Mouse (Mus musculus) liver, embryonic 13.5 days (tissue): Measurements from ENCODE around the gene Il16. TPM values are rescaled to one million over a fixed set of nuclear protein-coding genes. Genes with fewer than 3 reads are reported as not detected.

Experiments used
- ATAC-seq: fragments of 200-750 bp; cut with Nextera tagmentation; 2 replicates; pipeline ENCODE4 v1.8.0; 2017; ENCODE audit warnings: low read depth, mild to moderate bottlenecking, moderate number of reproducible peaks, moderate library complexity
- DNase-seq: peaks from one replicate; pipeline ENCODE4 v3.0.0; 2022
- H3K27ac ChIP-seq: fragments of 300-500 bp; sonication (generic); 2 replicates; pipeline ENCODE4 v1.5.1; 2015; ENCODE audit warnings: moderate library complexity, mild to moderate bottlenecking, inconsistent platforms
- H3K27me3 ChIP-seq: fragments of 300-500 bp; sonication (generic); 2 replicates; pipeline ENCODE4 v1.6.1; 2015; ENCODE audit warnings: mild to moderate bottlenecking, inconsistent platforms
- H3K36me3 ChIP-seq: fragments of 300-500 bp; sonication (generic); 2 replicates; pipeline ENCODE4 v1.6.1; 2015; ENCODE audit warnings: mild to moderate bottlenecking, inconsistent platforms
- H3K4me1 ChIP-seq: fragments of 300-500 bp; sonication (generic); replicated peaks from 2 replicates; pipeline ENCODE4 v1.6.1; 2015; ENCODE audit warnings: inconsistent platforms
- H3K4me2 ChIP-seq: fragments of 300-500 bp; sonication (generic); 2 replicates; pipeline ENCODE4 v1.6.1; 2015; ENCODE audit warnings: inconsistent platforms, mild to moderate bottlenecking, moderate library complexity
- H3K4me3 ChIP-seq: fragments of 300-500 bp; sonication (generic); replicated peaks from 2 replicates; pipeline ENCODE4 v1.5.1; 2015; ENCODE audit warnings: mild to moderate bottlenecking, inconsistent platforms
- H3K9ac ChIP-seq: fragments of 300-500 bp; sonication (generic); 2 replicates; pipeline ENCODE4 v1.6.1; 2015; ENCODE audit warnings: mild to moderate bottlenecking, inconsistent platforms
- H3K9me3 ChIP-seq: fragments of 300-500 bp; sonication (generic); replicated peaks from 2 replicates; pipeline ENCODE4 v1.6.1; 2016; ENCODE audit warnings: inconsistent platforms
- WGBS: fragments of 180-500 bp; shearing (Covaris S2); methylation state at CpG from one replicate; pipeline ENCODE4 v1.1.7; 2015; ENCODE audit not compliant: insufficient replicate concordance; 5-methylcytosine and 5-hydroxymethylcytosine counted together
- polyA plus RNA-seq: library from polyadenylated mRNA; unstranded; fragments of >200 nt; fragmentation: Nextera tagmentation; extraction: Ambion mirVana; gene quantifications from 2 replicates; pipeline ENCODE4 v1.2.1, GENCODE M21; 2015

Il16 gene
- polyA plus RNA-seq, 1 experiment from 2014 or later, result 3.7 TPM

DNA sequence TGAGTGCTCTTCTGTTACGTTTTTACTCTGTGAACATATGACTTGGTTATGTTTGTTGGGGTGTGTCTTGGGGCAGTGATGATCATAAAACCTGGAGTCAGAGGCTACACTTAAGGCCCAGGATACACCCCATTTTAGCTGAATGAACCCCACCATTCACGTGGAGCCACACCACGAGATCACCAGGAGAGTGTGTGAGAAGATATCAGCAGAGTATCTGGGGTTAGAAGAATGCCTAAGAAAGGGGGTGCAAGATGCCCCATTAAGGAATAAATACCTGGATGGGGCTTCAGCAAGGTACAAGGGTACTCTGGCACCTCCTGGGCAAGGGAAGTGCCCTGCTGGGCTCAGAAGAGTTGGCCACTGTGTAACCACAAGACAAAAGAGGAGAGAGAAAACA is 11.3 kb downstream of the Il16 start:
- no peak overlapping the region for H3K4me3 ChIP-seq
- no peaks in the 10 kb centered on the region for H3K36me3 ChIP-seq
- no peak for DNase-seq
- no peak overlapping the region for H3K27ac ChIP-seq
- H3K9ac ChIP-seq, result no peak overlapping the region
- H3K4me2 ChIP-seq, result no peak overlapping the region
- 64% methylated on average over 3 of the region's 3 CpGs for WGBS
- H3K9me3 ChIP-seq, result no peaks in the 10 kb centered on the region
- no peaks in the 10 kb centered on the region for H3K4me1 ChIP-seq
- H3K27me3 ChIP-seq, result no peaks in the 10 kb centered on the region
- no peak for ATAC-seq

DNA sequence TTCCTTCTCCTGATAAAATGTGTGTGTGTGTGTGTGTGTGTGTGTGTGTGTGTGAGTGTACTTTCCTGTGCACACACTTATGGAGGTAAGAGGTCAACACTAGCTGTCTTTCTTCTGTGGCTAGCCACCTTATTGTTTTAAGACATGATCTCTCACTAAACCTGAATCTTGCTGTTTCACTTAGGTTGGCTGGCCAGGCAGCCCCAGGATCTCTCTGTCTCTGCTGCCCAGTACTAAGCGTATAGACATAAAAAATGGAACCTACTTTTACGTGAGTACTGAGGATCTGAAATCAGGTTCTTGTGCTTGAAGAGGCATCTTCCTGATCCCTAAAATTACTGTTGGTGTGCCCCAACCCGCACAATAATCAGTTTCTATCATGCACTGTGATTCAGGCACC is 12.7 kb downstream of the Il16 start:
- Histone ChIP-seq H3K27ac (no peak overlapping the region), H3K27me3 (no peaks in the 10 kb centered on the region), H3K9me3 (no peaks in the 10 kb centered on the region), H3K4me3 (no peak overlapping the region), H3K4me1 (no peaks in the 10 kb centered on the region), H3K4me2 (no peak overlapping the region), H3K36me3 (no peaks in the 10 kb centered on the region), H3K9ac (no peak overlapping the region)
- no peak for ATAC-seq
- DNase-seq, result no peak
- WGBS, result 66% methylated on average over 3 of the region's 3 CpGs

DNA sequence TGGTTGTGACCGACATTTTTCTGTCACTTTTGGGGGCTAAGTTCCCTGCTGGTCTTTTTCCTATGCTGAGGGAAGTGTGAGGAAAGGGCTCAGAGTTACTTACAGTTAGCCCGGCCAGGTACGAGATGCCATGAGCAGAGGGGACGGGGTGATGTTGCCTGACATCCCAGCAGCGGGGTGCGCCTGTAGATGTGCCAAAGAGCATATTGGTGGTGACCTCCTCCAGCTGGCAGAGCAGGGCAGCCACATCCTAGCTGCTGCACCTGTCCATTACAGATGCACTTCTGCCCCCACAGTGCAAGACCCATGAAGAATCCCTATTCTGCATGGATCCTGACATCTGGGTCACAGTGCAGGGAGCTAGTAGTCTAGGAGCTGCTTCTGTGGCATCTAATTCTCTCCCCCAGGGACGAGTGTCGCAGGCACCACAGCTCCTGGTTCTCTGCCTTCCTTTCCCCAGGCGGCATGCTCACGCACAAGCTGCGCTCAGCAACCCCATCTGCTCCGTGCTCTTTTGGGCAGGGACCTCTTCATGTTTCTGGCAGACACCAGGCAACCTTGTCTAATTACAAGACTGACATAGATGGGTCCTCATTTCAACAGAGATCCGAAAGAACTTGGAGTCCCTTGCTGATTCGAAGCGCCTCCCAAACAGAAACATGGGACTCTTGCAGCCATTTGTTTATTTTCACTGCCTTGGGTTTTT is 13.4 kb downstream of the Il16 start:
- no peak overlapping the region for H3K27ac ChIP-seq
- H3K36me3 ChIP-seq, result no peaks in the 10 kb centered on the region
- no peak overlapping the region for H3K9ac ChIP-seq
- no peak overlapping the region for H3K4me2 ChIP-seq
- WGBS, result 74% methylated on average over 15 of the region's 15 CpGs
- no peak overlapping the region for H3K4me3 ChIP-seq
- DNase-seq, result no peak
- no peak for ATAC-seq
- H3K9me3 ChIP-seq, result no peaks in the 10 kb centered on the region
- H3K4me1 ChIP-seq, result no peaks in the 10 kb centered on the region
- H3K27me3 ChIP-seq, result no peaks in the 10 kb centered on the region

DNA sequence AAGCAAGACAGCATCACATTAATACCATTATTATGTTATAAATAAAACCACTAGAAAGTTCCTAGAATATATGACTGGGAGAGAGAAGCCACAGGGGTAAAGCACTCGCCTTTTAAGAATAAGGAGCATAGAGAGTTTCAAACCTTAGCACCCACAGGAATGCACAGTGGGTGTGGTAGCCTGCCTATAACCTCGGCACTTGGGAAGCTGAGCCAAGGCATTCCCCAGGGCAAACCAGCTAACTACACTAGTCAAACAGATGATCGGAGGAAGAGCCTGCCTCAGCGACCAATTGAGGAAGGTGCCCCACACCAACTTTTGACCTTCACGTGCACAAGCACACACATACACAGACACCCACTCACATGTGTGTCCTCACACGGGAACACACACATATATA is 14.2 kb downstream of the Il16 start:
- Histone ChIP-seq H3K27me3 (no peaks in the 10 kb centered on the region), H3K27ac (no peak overlapping the region), H3K9me3 (no peaks in the 10 kb centered on the region), H3K4me2 (no peak overlapping the region), H3K4me1 (no peaks in the 10 kb centered on the region), H3K4me3 (no peak overlapping the region), H3K9ac (no peak overlapping the region), H3K36me3 (no peaks in the 10 kb centered on the region)
- 47% methylated on average over 6 of the region's 6 CpGs for WGBS
- DNase-seq (no peak), ATAC-seq (no peak)

DNA sequence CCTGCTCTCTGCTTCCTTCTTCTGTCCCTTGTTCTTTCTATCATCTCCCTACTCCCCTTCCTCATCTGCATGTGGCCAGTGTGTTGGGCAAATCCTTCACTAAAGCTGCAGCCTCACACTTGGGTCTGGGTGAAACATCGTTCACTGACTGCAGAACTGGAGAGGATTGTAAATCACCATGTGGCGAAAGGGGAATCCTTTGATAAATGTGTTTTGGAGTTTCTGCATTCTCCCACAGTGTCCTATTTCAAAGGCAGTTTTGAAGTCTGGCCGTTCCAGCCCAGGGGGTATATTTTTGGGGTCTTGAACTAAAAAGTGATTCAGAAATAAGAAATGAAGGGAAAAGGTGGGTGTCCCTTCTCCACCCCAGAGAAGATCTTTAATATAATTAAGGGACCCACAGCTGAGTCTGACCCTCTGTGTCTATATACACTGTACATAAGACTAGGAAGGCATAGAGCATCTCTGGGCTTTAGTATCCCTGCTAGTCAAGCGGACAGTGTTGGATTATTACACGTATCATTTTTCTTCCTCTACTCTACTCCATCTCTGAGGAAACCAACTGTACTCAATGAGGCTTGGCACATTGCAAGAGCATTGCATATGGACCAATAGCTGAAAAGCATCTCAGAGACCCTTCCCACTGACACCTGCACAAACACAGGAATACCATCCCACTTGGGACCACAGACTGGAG is 18.4 kb downstream of the Il16 start:
- WGBS, result 56% methylated on average over 5 of the region's 5 CpGs

DNA sequence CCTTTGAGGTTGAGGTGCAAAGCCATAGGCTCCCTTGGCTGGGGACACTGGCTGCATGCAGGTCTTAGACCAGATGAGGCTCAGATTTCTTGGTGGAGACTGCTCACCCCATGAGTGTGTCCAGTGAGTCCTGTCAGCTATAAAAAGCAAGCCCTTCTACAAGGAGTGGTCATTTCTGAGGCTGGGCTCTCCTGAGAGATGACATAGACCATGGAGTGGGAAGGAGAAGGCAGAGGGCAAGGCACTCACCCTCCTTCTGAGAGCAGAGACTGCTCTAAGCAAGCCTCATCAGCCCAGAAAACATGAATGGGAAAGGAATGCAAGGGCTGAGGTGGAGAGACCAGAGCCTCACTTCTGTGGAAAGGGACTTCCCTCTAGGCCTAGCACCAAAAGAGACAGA is 19.7 kb downstream of the Il16 start:
- ATAC-seq, result no peak
- no peak overlapping the region for H3K4me2 ChIP-seq
- no peaks in the 10 kb centered on the region for H3K9me3 ChIP-seq
- DNase-seq, result no peak
- H3K4me1 ChIP-seq, result no peaks in the 10 kb centered on the region
- H3K27me3 ChIP-seq, result no peaks in the 10 kb centered on the region
- H3K4me3 ChIP-seq, result no peak overlapping the region
- no peak overlapping the region for H3K27ac ChIP-seq
- H3K9ac ChIP-seq, result no peak overlapping the region
- H3K36me3 ChIP-seq, result no peaks in the 10 kb centered on the region

More for the DNA sequence above, 18.4 kb downstream of the Il16 start:
- Histone ChIP-seq H3K4me3 (no peak overlapping the region), H3K4me2 (no peak overlapping the region), H3K27me3 (no peaks in the 10 kb centered on the region), H3K9me3 (no peaks in the 10 kb centered on the region), H3K36me3 (no peaks in the 10 kb centered on the region), H3K4me1 (no peaks in the 10 kb centered on the region), H3K27ac (no peak overlapping the region), H3K9ac (no peak overlapping the region)
- ATAC-seq, result no peak
- no peak for DNase-seq

DNA sequence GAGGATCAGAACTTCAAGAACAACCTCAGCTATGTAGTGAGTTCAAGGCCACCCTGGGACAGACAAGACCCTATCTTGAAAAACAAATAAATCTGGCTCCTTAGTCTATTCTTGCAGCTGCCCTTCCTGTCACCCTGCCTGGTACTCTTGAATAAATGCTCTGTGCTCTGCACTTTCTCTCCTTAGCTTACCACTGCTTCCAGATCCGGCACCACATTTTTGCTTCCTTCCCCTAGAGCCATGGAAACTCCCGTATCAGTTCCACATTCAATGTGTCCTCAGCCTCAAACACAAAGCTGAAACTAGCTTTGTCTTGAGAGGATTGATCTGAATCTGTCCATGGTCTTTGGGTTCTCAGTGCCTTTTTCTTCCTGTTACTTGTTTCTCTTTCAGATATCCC is 21.0 kb downstream of the Il16 start:
- Histone ChIP-seq H3K9ac (no peak overlapping the region), H3K27ac (no peak overlapping the region), H3K4me2 (no peak overlapping the region), H3K4me3 (no peak overlapping the region), H3K4me1 (no peaks in the 10 kb centered on the region), H3K9me3 (no peaks in the 10 kb centered on the region), H3K36me3 (no peaks in the 10 kb centered on the region), H3K27me3 (no peaks in the 10 kb centered on the region)
- 40% methylated on average over 2 of the region's 2 CpGs for WGBS
- DNase-seq, result no peak
- ATAC-seq, result no peak

DNA sequence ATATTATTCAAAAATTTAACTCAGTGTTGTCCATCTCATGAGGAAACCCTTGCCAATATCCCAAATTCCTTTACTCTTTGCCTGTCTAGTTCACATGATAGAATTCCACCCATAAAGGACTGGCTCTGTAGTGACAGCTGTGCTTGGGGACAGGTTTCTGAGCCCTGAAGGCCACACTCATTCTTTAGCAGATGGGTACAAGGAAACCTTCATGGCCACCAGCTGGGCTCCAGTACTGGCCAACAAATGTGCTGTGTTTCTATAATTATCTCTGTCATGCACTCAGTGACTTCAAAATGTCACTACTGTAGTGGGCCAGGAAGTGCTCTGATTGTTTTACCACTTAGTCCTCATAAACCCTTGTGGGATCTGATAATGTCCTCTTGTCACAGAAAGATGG is 21.6 kb downstream of the Il16 start:
- no peak for ATAC-seq
- no peaks in the 10 kb centered on the region for H3K27me3 ChIP-seq
- H3K27ac ChIP-seq, result no peak overlapping the region
- no peak overlapping the region for H3K9ac ChIP-seq
- no peak overlapping the region for H3K4me3 ChIP-seq
- no peak overlapping the region for H3K4me2 ChIP-seq
- DNase-seq, result no peak
- no peaks in the 10 kb centered on the region for H3K36me3 ChIP-seq
- H3K4me1 ChIP-seq, result no peaks in the 10 kb centered on the region
- no peaks in the 10 kb centered on the region for H3K9me3 ChIP-seq

DNA sequence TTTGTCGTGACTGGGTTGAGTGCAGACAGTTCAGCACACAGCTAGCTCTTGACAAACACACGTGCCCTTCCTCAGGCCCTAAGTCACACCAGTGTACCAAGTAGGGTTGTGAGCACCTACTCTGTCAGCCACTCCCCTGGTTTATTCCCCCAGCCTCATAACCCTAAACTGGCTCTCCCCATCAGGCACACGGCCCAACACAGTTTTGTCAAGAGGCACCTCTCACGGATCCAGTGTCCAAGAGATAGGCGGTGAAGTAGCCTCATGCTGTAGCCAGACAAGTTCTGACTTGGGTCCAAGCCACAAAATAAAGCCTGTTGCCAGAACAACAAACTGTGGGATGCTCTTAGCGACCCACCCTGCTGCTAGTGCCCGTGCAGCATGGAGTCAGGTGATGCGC is 22.3 kb downstream of the Il16 start:
- DNase-seq (no peak), ATAC-seq (no peak)
- H3K4me3 ChIP-seq, result no peak overlapping the region
- no peaks in the 10 kb centered on the region for H3K36me3 ChIP-seq
- no peak overlapping the region for H3K9ac ChIP-seq
- no peaks in the 10 kb centered on the region for H3K27me3 ChIP-seq
- no peak overlapping the region for H3K27ac ChIP-seq
- H3K9me3 ChIP-seq, result no peaks in the 10 kb centered on the region
- no peak overlapping the region for H3K4me2 ChIP-seq
- no peaks in the 10 kb centered on the region for H3K4me1 ChIP-seq
- 62% methylated on average over 8 of the region's 8 CpGs for WGBS

DNA sequence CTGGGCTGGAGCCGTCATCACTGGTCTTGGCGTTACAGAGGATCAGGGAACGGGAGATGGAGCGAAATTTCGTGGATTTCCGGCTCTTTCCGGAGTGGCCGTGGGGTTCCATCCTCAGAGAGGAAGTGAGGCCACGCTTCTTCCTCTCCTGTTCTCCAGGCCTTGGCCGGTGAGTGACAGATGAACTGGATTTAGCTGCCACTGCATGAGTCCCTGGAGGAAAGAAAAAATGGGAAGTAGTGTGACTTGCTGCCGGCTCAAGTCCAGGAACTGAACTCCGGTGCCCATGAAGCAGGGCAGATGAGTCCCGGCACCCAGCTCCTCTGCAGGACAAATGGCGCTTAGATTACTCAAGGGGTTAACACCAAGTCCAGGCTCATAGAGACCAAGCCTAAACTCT is 23.0 kb downstream of the Il16 start:
- no peak overlapping the region for H3K9ac ChIP-seq
- H3K4me2 ChIP-seq, result no peak overlapping the region
- no peak overlapping the region for H3K27ac ChIP-seq
- WGBS, result 33% methylated on average over 14 of the region's 14 CpGs
- no peak for ATAC-seq
- no peak for DNase-seq
- H3K4me1 ChIP-seq, result no peaks in the 10 kb centered on the region
- no peak overlapping the region for H3K4me3 ChIP-seq
- no peaks in the 10 kb centered on the region for H3K27me3 ChIP-seq
- no peaks in the 10 kb centered on the region for H3K9me3 ChIP-seq
- H3K36me3 ChIP-seq, result no peaks in the 10 kb centered on the region

DNA sequence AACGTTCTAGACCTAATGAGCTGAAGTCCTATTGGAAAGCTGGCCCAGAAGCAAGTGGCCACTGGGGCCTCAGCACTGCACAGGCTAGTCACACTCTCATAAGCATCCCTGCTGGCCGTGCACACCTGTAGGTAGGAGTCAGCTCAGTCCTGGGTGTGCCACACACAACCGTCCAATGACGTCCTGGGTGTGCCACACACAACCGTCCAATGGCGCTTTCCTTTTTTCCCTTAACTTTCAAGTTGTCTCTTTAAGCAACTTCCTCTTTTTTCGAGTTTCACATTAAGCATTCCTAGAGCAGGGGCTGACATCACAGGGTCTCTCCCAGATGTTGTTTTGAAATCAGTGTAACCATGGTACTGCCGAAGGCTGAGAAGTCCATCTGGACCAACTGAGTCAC is 25.3 kb downstream of the Il16 start:
- H3K4me2 ChIP-seq, result no peak overlapping the region
- no peak overlapping the region for H3K9ac ChIP-seq
- no peaks in the 10 kb centered on the region for H3K36me3 ChIP-seq
- DNase-seq, result no peak
- H3K4me1 ChIP-seq, result no peaks in the 10 kb centered on the region
- no peak overlapping the region for H3K27ac ChIP-seq
- no peaks in the 10 kb centered on the region for H3K9me3 ChIP-seq
- H3K27me3 ChIP-seq, result no peaks in the 10 kb centered on the region
- H3K4me3 ChIP-seq, result no peak overlapping the region
- no peak for ATAC-seq
- 35% methylated on average over 8 of the region's 8 CpGs for WGBS

DNA sequence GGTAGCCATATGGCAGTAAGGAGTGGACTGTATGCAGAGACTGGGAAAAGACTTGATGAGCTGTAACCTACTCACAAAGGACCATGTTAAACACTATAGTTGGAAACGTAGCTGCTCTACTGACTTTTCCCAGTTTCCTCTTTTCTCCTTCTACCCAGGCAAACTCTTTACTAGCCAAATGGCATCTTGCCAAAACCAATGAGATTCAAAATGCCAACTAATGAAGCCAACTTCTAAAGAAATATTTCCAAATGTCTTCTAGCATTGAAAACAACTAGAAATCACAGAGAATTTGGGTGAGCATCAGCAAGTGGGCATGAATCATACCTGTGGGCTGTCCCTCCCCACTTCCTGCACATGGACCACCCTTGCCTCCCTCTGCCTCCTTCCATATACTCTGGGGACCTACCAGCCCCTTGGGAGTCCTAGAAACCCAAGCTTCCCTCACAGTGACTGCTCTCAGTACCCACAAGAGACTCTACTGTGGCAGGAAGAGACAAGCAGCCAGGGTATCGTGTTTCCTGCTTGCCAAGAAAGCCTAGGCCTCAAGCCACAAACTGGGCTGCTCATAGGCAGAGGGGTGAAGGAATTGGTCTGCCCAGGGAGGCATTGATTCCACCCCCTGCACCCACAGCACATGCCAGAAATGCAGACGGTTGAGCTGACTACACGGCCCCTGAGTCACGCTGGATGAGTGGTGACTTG is 28.4 kb downstream of the Il16 start:
- no peaks in the 10 kb centered on the region for H3K27me3 ChIP-seq
- no peak overlapping the region for H3K4me2 ChIP-seq
- H3K9me3 ChIP-seq, result no peaks in the 10 kb centered on the region
- no peak for ATAC-seq
- no peak overlapping the region for H3K9ac ChIP-seq
- no peak for DNase-seq
- 38% methylated on average over 5 of the region's 5 CpGs for whole genome bisulfite sequencing
- H3K36me3 ChIP-seq, result no peaks in the 10 kb centered on the region
- H3K4me3 ChIP-seq, result no peak overlapping the region
- H3K27ac ChIP-seq, result no peak overlapping the region
- H3K4me1 ChIP-seq, result no peaks in the 10 kb centered on the region
